Mouse (Mus musculus) lung, postnatal 0 days (tissue): Measurements from ENCODE around the gene Fam122b. TPM values are rescaled to one million over a fixed set of nuclear protein-coding genes. Genes with fewer than 3 reads are reported as not detected.
"Not testable (repeated sequence)": the region's sequence is repeated elsewhere in the genome, so short reads cannot be mapped to it uniquely, and the experiment has no call there.

ENCODE experiments used
- ATAC-seq: fragments of 200-750 bp; cut with Nextera tagmentation; 2 replicates; pipeline ENCODE4 v1.8.0; 2017; ENCODE audit warnings: moderate library complexity
- DNase-seq: peaks from one replicate; pipeline ENCODE4 v3.0.0-alpha.2; 2016; ENCODE audit warnings: low spot score
- H3K27ac ChIP-seq: fragments of 300-500 bp; sonication (generic); 2 replicates; pipeline ENCODE4 v1.5.1; 2014; ENCODE audit warnings: antibody characterized with exemption, mild to moderate bottlenecking, low read length, mixed read lengths
- H3K27me3 ChIP-seq: fragments of 300-500 bp; sonication (generic); replicated peaks from 2 replicates; pipeline ENCODE4 v1.6.1; 2014; ENCODE audit warnings: low read length, mixed read lengths; ENCODE audit not compliant: insufficient read depth
- H3K36me3 ChIP-seq: fragments of 300-500 bp; sonication (generic); 2 replicates; pipeline ENCODE4 v1.6.1; 2014; ENCODE audit warnings: low read length, mixed read lengths; ENCODE audit not compliant: insufficient read depth
- H3K4me1 ChIP-seq: fragments of 300-500 bp; sonication (generic); 2 replicates; pipeline ENCODE4 v1.6.1; 2014; ENCODE audit warnings: antibody characterized with exemption, low read depth, low read length, mixed read lengths; ENCODE audit not compliant: insufficient read depth
- H3K4me2 ChIP-seq: fragments of 300-500 bp; sonication (generic); replicated peaks from 2 replicates; pipeline ENCODE4 v1.6.1; 2014; ENCODE audit warnings: low read depth, mild to moderate bottlenecking, low read length, moderate library complexity, mixed read lengths
- H3K4me3 ChIP-seq: fragments of 300-500 bp; sonication (generic); 2 replicates; pipeline ENCODE4 v1.5.1; 2014; ENCODE audit warnings: low read depth, low read length
- H3K9ac ChIP-seq: fragments of 300-500 bp; sonication (generic); replicated peaks from 2 replicates; pipeline ENCODE4 v1.6.1; 2014; ENCODE audit warnings: low read depth, mild to moderate bottlenecking
- H3K9me3 ChIP-seq: fragments of 300-500 bp; sonication (generic); 2 replicates; pipeline ENCODE4 v1.6.1; 2016; ENCODE audit warnings: low read length, mixed read lengths
- CTCF ChIP-seq: IDR thresholded peaks from 2 replicates; pipeline ENCODE4 v1.5.1; 2016; ENCODE audit warnings: antibody characterized with exemption, mild to moderate bottlenecking
- EP300 ChIP-seq: IDR thresholded peaks from 2 replicates; pipeline ENCODE4 v1.6.1; 2016; ENCODE audit warnings: antibody characterized with exemption, mild to moderate bottlenecking, control low read depth
- WGBS: fragments of 180-500 bp; shearing (Covaris S2); extraction: QIAGEN DNeasy Blood & Tissue Kit; methylation state at CpG from one replicate; pipeline ENCODE4 v1.1.7; 2014; 5-methylcytosine and 5-hydroxymethylcytosine counted together
- polyA plus RNA-seq: library from polyadenylated mRNA; unstranded; fragments of >200 nt; fragmentation: Nextera tagmentation; extraction: Ambion mirVana; gene quantifications from 2 replicates; pipeline ENCODE4 v1.2.1, GENCODE M21; 2015

Fam122b gene
- polyA plus RNA-seq: 4.9 and 5.3 TPM in 2 replicates

- TF ChIP-seq CTCF (no peak), EP300 (no peak)
- Histone ChIP-seq H3K4me1 (no peaks in the 10 kb centered on the region), H3K27ac (0 out of 2 replicates have a peak within 1 kb of the TSS, but pooled peaks have one; percentile 14), H3K36me3 (no peaks in the 10 kb centered on the region), H3K9ac (no peak within 1 kb of the TSS), H3K4me3 (peak within 1 kb of the TSS; percentile 56), H3K27me3 (no peaks in the 10 kb centered on the region), H3K4me2 (peak within 1 kb of the TSS; percentile 69), H3K9me3 (no peaks in the 10 kb centered on the region)
- ATAC-seq: peak; percentile 83
- DNase-seq: peak; percentile 95
- WGBS: 7% methylated on average over 35 of the region's 40 CpGs
Measured at GRCm38 (mm10) chrX:53269289-53270062, at the start of gene Fam122b. Gene Fam122b (minus strand): TSS chrX:53269805.

GRCm38 (mm10) chrX:53287924-53288323, 18.3 kb upstream of the Fam122b start:
- Histone ChIP-seq H3K4me1 (no peaks in the 10 kb centered on the region), H3K9ac (no peak overlapping the region), H3K36me3 (no peaks in the 10 kb centered on the region), H3K4me2 (no peak overlapping the region), H3K4me3 (no peak overlapping the region), H3K27ac (no peak overlapping the region), H3K27me3 (no peaks in the 10 kb centered on the region), H3K9me3 (no peaks in the 10 kb centered on the region)
- 41% methylated on average over 5 of the region's 5 CpGs for WGBS
- DNase-seq (peak; percentile 47), ATAC-seq (0 out of 2 replicates have a peak, but pooled peaks have one; percentile 30)
- TF ChIP-seq EP300 (no peak), CTCF (no peak)

GRCm38 (mm10) chrX:53273124-53273523, 3.5 kb upstream of the Fam122b start, which contains the start of gene Fam122c:
Gene Fam122c (plus strand): TSS chrX:53273424.
- Histone ChIP-seq H3K4me1 (no peaks in the 10 kb centered on the region), H3K9me3 (no peaks in the 10 kb centered on the region), H3K4me3 (no peak within 1 kb of the TSS), H3K4me2 (no peak within 1 kb of the TSS), H3K9ac (no peak within 1 kb of the TSS), H3K27ac (no peak within 1 kb of the TSS), H3K36me3 (no peaks in the 10 kb centered on the region), H3K27me3 (no peaks in the 10 kb centered on the region)
- DNase-seq (no peak), ATAC-seq (no peak)
- TF ChIP-seq CTCF: no peak
- no peak for TF ChIP-seq EP300
- 29% methylated on average over 1 of the region's 1 CpGs for WGBS

- not testable (repeated sequence) for H3K4me3 ChIP-seq, ATAC-seq, H3K27ac ChIP-seq, H3K4me2 ChIP-seq, H3K27me3 ChIP-seq, H3K4me1 ChIP-seq, DNase-seq, H3K9ac ChIP-seq, H3K9me3 ChIP-seq, H3K36me3 ChIP-seq
- 62% methylated on average over 2 of the region's 3 CpGs for WGBS
Measured at GRCm38 (mm10) chrX:53271628-53272027, 2.0 kb upstream of the Fam122b start.

GRCm38 (mm10) chrX:53270063-53270432, 443 bp upstream of the Fam122b start:
- no peaks in the 10 kb centered on the region for H3K4me1 ChIP-seq
- H3K4me2 ChIP-seq: peak overlapping the region; percentile 69
- no peaks in the 10 kb centered on the region for H3K27me3 ChIP-seq
- H3K9ac ChIP-seq: no peak overlapping the region
- 16% methylated on average over 10 of the region's 10 CpGs for WGBS
- H3K4me3 ChIP-seq: peak overlapping the region; percentile 56
- DNase-seq (peak; percentile 6), ATAC-seq (no peak)
- H3K36me3 ChIP-seq: no peaks in the 10 kb centered on the region
- no peak for TF ChIP-seq CTCF
- TF ChIP-seq EP300: no peak
- H3K9me3 ChIP-seq: no peaks in the 10 kb centered on the region
- H3K27ac ChIP-seq: no peak overlapping the region

GRCm38 (mm10) chrX:53268856-53269255, 749 bp downstream of the Fam122b start:
- ATAC-seq (peak; percentile 82), DNase-seq (peak; percentile 59)
- H3K27ac ChIP-seq: no peak overlapping the region
- no peaks in the 10 kb centered on the region for H3K36me3 ChIP-seq
- TF ChIP-seq CTCF (no peak), EP300 (no peak)
- no peaks in the 10 kb centered on the region for H3K9me3 ChIP-seq
- WGBS: 18% methylated on average over 10 of the region's 10 CpGs
- H3K4me2 ChIP-seq: peak overlapping the region; percentile 69
- peak overlapping the region; percentile 56 for H3K4me3 ChIP-seq
- no peaks in the 10 kb centered on the region for H3K27me3 ChIP-seq
- no peaks in the 10 kb centered on the region for H3K4me1 ChIP-seq
- no peak overlapping the region for H3K9ac ChIP-seq
